Mouse (Mus musculus) intestine, embryonic 14.5 days (tissue): ENCODE data around the gene Selenof. TPM values are rescaled to one million over a fixed set of nuclear protein-coding genes. Genes with fewer than 3 reads are reported as not detected.

ENCODE experiments used
- ATAC-seq: fragments of 200-750 bp; cut with Nextera tagmentation; replicated peaks from 2 replicates; pipeline ENCODE4 v1.8.0; 2017; ENCODE audit warnings: low read depth, moderate number of reproducible peaks, moderate TSS enrichment, moderate library complexity; ENCODE audit not compliant: low FRiP score, low TSS enrichment
- DNase-seq: peaks from one replicate; pipeline ENCODE4 v3.0.0-alpha.2; 2018; ENCODE audit warnings: low spot score
- H3K27ac ChIP-seq: fragments of 300-500 bp; sonication (generic); 2 replicates; pipeline ENCODE4 v1.5.1; 2014; ENCODE audit warnings: low read depth, mild to moderate bottlenecking, control low read depth
- H3K27me3 ChIP-seq: fragments of 300-500 bp; sonication (generic); replicated peaks from 2 replicates; pipeline ENCODE4 v1.6.1; 2014; ENCODE audit warnings: low read length, control low read depth; ENCODE audit not compliant: control insufficient read depth, insufficient read depth
- H3K36me3 ChIP-seq: fragments of 300-500 bp; sonication (generic); 2 replicates; pipeline ENCODE4 v1.6.1; 2014; ENCODE audit warnings: low read length, control low read depth; ENCODE audit not compliant: control insufficient read depth, insufficient read depth
- H3K4me1 ChIP-seq: fragments of 300-500 bp; sonication (generic); replicated peaks from 2 replicates; pipeline ENCODE4 v1.6.1; 2014; ENCODE audit warnings: low read length, control low read depth, mixed read lengths; ENCODE audit not compliant: control insufficient read depth, insufficient read depth
- H3K4me2 ChIP-seq: fragments of 300-500 bp; sonication (generic); 2 replicates; pipeline ENCODE4 v1.6.1; 2014; ENCODE audit warnings: low read length
- H3K4me3 ChIP-seq: fragments of 300-500 bp; sonication (generic); 2 replicates; pipeline ENCODE4 v1.5.1; 2014; ENCODE audit warnings: low read depth, low read length, control low read depth, mixed read lengths
- H3K9ac ChIP-seq: fragments of 300-500 bp; sonication (generic); 2 replicates; pipeline ENCODE4 v1.6.1; 2014; ENCODE audit warnings: mild to moderate bottlenecking, low read length
- H3K9me3 ChIP-seq: fragments of 300-500 bp; sonication (generic); 2 replicates; pipeline ENCODE4 v1.6.1; 2016; ENCODE audit warnings: low read length, control low read depth; ENCODE audit not compliant: control insufficient read depth
- WGBS: fragments of 180-500 bp; shearing (Covaris S2); extraction: QIAGEN DNeasy Blood & Tissue Kit; methylation state at CpG from one replicate; pipeline ENCODE4 v1.1.7; 2014; 5-methylcytosine and 5-hydroxymethylcytosine counted together
- polyA plus RNA-seq: library from polyadenylated mRNA; unstranded; fragments of >200 nt; fragmentation: Nextera tagmentation; extraction: Ambion mirVana; gene quantifications from 2 replicates; pipeline ENCODE4 v1.2.1, GENCODE M21; 2014

Selenof gene
- polyA plus RNA-seq, 1 experiment from 2014 or later = 458 TPM

DNA sequence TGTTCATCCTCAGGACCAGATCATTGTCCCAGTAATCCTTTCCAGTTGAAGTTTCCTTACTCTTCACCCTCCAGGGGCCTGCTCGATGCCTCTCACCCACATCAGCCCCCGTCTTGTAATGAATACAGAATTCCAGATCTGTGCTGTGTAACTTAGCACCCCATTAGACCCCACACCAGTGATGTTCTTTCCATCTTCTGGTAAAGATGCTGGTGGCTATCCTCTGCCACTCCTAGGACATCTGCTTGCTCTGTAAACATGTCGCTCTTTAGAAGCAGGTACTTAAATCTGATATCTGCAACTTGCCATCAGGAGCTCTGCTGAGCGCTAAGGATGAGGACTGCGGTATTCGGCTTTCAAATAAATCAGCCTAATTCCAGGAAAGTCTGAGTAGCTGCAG, 44.2 kb downstream of the Selenof start:
- Histone ChIP-seq H3K9me3 (no peaks in the 10 kb centered on the region; the same call in 1 of the 2 replicates), H3K27me3 (no peaks in the 10 kb centered on the region), H3K9ac (no peak overlapping the region), H3K27ac (0 out of 2 replicates have a peak overlapping the region, but pooled peaks have one; percentile 13), H3K4me2 (no peak overlapping the region), H3K4me3 (no peak overlapping the region), H3K36me3 (no peaks in the 10 kb centered on the region), H3K4me1 (peaks cover 40% of the 10 kb centered on the region)
- ATAC-seq (no peak), DNase-seq (no peak)
- WGBS = 40% methylated on average over 6 of the region's 6 CpGs

DNA sequence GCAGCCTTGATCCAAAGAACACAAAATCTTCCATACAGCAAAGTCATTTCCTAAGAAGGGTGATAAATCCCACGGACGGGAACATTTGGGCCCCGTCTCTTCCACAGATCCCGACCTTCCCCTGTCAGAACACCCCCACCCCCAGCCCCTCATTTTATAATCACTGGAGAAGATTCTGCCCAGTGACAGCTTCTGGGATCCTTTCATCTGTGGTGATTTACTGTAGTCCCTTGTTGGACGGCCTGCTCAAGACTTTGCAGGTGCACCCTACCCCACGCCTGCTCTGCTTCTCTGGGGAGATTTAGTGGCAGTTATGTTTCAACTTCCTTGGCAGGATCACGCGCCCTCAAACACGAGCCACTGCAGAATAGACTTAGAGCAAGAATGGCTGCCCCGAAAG, 44.6 kb downstream of the Selenof start:
- H3K36me3 ChIP-seq = no peaks in the 10 kb centered on the region
- H3K9ac ChIP-seq = no peak overlapping the region
- no peaks in the 10 kb centered on the region for H3K9me3 ChIP-seq
- DNase-seq (no peak), ATAC-seq (no peak)
- 36% methylated on average over 10 of the region's 10 CpGs for WGBS
- H3K27me3 ChIP-seq = no peaks in the 10 kb centered on the region
- peaks cover 40% of the 10 kb centered on the region for H3K4me1 ChIP-seq
- H3K4me2 ChIP-seq = no peak overlapping the region
- H3K27ac ChIP-seq = 0 out of 2 replicates have a peak overlapping the region, but pooled peaks have one; percentile 13
- no peak overlapping the region for H3K4me3 ChIP-seq

DNA sequence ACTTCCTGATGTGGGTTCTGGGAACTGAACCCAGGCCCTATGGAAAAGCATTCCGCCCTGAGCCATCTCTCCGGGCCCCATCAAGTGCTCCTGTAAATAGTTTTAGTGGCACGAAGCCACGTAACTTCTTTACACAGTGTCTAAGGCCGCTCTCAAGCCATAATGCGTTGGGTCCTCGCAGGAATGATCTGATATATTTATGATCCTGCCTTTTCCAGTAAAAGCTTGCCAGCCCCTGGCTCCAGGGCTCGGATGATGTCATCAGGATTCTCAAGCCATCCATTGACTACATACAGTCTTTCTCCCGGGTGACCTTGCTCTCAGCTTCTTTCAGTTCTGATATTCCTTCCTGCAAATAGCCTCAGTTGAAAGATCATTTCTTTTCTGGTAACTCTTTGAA, 45.4 kb downstream of the Selenof start:
- Histone ChIP-seq H3K36me3 (no peaks in the 10 kb centered on the region), H3K4me3 (no peak overlapping the region), H3K27me3 (no peaks in the 10 kb centered on the region), H3K9me3 (no peaks in the 10 kb centered on the region), H3K27ac (no peak overlapping the region), H3K4me2 (no peak overlapping the region), H3K9ac (no peak overlapping the region), H3K4me1 (peaks cover 40% of the 10 kb centered on the region)
- ATAC-seq (no peak), DNase-seq (no peak)
- WGBS = 50% methylated on average over 9 of the region's 9 CpGs

DNA sequence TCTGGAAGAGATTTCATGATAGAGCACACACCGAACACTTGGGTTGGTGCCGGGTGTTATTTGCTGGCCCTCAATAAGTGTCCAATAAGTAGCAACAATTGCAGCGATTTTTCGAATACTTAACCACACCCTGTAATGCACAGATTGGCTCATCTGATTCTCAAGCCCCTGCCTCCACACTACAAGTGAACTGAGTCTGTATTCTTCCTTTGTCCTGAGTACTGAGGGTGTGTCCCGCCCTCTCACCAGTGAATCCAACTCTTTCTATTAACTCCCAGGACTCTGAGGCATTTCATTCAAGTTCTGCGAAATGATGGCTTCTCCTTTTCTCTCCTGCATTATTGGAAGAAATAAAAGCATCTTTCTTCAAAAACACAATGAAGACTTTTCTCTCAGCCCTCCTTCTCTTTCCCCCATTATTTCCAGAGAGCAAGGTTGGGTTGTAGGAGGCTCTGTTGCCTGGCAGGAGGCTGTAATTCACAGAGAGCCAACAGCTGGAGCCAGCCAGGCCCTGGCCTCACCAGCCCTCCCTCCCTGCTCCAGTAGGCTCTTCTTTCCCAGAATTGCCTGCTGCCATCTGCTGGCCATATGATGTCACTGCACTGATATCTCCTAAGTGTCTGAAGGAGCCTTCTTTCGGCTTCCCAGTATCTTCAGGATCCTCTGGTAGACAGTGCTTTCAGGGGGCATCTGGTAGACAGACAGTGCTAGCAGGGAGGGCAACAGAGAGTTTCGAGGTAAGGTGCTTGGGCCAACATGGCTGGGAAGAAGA, 46.7 kb downstream of the Selenof start:
- peak; percentile 88 for ATAC-seq
- no peaks in the 10 kb centered on the region for H3K36me3 ChIP-seq
- peak; percentile 81 for DNase-seq
- no peaks in the 10 kb centered on the region for H3K9me3 ChIP-seq
- 63% methylated on average over 8 of the region's 8 CpGs for WGBS
- H3K4me1 ChIP-seq = peaks cover 30% of the 10 kb centered on the region
- H3K27me3 ChIP-seq = no peaks in the 10 kb centered on the region
- no peak overlapping the region for H3K4me3 ChIP-seq
- no peak overlapping the region for H3K9ac ChIP-seq
- H3K4me2 ChIP-seq = no peak overlapping the region
- H3K27ac ChIP-seq = 0 out of 2 replicates have a peak overlapping the region, but pooled peaks have one; percentile 22

DNA sequence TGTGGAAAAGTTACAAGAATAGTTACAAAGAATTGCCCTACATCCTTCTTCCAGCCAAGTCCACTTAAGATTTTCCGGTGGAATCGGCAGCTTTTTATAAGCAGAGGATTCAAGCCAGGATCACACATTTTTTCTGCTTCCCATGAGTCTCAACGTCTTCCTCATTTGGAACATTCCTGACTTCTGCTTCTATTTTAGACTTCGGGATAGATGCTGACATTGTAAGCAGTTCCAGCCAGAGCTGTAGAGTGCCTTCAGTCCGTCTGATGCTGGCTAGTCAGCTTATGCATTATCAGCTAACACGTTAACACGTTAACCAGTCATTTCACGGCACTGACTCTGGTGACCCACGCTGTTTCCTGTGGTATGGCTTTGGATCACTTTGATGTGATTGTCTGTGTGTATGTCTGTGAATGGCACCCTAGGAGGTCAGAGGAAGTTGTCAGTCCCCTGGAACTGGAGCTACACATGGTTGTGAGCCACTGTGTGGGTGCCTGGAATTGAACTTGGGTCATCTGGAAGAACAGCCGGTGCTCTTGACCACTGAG, 47.6 kb downstream of the Selenof start:
- Histone ChIP-seq H3K27me3 (no peaks in the 10 kb centered on the region), H3K4me3 (no peak overlapping the region), H3K9ac (no peak overlapping the region), H3K36me3 (no peaks in the 10 kb centered on the region), H3K27ac (no peak overlapping the region; the same call in 1 of the 2 replicates), H3K4me2 (no peak overlapping the region), H3K9me3 (no peaks in the 10 kb centered on the region; the same call in 1 of the 2 replicates), H3K4me1 (peaks cover 21% of the 10 kb centered on the region)
- WGBS = 69% methylated on average over 10 of the region's 10 CpGs
- ATAC-seq = no peak
- DNase-seq = no peak

DNA sequence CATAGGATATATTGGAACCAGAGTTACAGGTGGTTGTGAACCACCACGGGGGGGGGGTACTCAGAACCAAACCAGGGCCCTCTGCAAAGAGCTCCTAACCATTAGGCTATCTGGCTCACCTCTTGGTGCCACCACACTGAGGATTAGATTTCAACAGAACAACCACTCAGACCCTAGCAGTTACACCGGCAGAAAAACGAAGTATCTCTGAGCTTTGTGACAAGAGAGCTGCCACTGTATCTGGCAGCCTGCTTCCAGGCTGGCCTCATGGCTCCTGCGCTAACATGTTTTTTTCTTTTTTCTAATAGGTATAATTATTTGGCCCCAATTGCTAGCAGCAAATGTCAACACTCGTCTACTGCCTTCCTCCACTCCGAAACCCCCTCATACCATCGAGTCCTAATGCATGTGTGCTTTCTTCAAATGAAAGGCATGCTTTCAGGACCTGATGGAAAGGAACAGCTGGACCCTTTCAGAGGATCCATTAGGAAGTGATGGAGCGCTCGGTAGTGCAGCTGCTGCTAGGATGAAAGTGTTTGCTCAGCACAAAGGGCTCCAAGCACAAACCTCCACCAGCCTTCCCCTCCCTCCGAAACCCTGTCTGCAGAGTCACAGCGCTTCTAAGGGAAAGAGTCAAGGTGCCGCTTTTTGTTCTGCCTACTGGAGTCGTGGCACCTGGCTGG, 53.0 kb downstream of the Selenof start:
- Histone ChIP-seq H3K4me3 (no peak overlapping the region), H3K27me3 (no peaks in the 10 kb centered on the region), H3K4me2 (no peak overlapping the region; the same call in 1 of the 2 replicates), H3K27ac (no peak overlapping the region), H3K9me3 (no peaks in the 10 kb centered on the region; the same call in 1 of the 2 replicates), H3K9ac (no peak overlapping the region), H3K36me3 (no peaks in the 10 kb centered on the region), H3K4me1 (no peaks in the 10 kb centered on the region; the same call in 1 of the 2 replicates)
- DNase-seq (no peak), ATAC-seq (0 out of 2 replicates have a peak, but pooled peaks have one; percentile 40)
- WGBS = 57% methylated on average over 13 of the region's 13 CpGs

DNA sequence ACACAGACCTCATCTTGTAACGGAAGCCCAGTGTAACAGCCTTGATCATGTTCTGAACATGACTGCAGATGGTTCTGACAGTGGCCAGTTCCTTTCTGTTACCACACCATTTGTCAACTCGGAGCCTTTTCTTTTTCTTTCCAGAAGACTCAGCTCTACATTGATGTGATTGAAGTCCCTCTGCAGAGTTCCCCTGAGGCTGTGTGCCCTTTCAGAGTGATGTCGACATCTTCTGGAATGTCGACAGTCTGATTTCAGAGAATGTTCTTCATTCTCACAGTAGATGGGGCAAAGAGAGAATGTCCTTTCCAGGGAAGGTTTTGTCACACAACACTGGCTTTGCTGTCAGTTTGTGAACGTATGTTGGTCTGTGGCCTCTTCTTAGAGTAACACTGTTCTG, 55.6 kb downstream of the Selenof start:
- DNase-seq (no peak), ATAC-seq (no peak)
- 75% methylated on average over 5 of the region's 5 CpGs for WGBS

DNA sequence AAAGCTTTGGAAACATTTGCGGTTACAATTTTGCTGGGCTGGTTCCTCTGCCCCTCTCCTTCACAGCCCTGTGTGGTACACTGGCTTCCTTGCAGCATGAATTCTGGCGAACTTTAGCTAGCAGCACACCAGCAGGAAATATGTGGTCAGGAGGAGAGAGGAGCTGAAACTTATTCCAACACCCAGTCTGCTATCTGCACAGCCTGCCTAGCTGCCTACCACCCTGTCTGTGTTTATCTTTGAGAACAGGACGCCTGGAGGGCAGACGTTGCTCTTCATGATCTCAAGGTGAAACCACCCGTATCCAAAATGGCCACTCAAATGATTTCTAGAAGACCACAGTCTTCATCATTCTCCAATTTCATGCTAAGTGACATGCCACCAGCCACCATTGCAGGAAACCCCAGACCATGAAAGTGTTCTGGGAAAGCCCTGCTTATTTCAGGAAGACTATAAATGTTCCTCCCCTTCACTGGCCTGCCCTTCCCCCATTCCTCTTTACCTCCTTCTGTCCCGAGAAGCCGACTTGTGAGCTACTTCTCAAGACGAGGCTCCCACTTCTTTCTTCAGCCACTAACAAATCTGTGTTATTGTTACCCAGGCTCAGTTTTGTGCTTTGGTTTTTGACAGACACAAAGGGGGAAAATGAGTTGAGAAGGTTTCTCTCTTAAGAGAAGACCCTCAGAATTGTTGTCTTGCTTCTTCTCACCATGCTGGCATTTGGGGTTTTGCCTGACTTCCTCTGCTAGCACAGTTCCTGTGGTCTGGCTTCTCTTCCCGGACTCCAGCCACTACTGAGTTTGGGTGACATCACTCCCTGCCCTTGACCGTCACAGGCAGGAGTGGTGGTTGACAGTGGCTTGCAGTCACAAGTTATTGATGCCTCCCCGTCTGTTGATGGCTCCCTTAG, 58.2 kb downstream of the Selenof start:
- H3K27ac ChIP-seq = no peak overlapping the region
- H3K4me2 ChIP-seq = no peak overlapping the region
- H3K36me3 ChIP-seq = no peaks in the 10 kb centered on the region
- H3K4me3 ChIP-seq = no peak overlapping the region
- no peak overlapping the region for H3K9ac ChIP-seq
- H3K4me1 ChIP-seq = no peaks in the 10 kb centered on the region; the same call in 1 of the 2 replicates
- 53% methylated on average over 11 of the region's 11 CpGs for WGBS
- DNase-seq (no peak), ATAC-seq (no peak)
- H3K9me3 ChIP-seq = no peaks in the 10 kb centered on the region
- H3K27me3 ChIP-seq = no peaks in the 10 kb centered on the region

More for the DNA sequence above, 55.6 kb downstream of the Selenof start:
- H3K4me1 ChIP-seq = no peaks in the 10 kb centered on the region; the same call in 1 of the 2 replicates
- no peaks in the 10 kb centered on the region; the same call in 1 of the 2 replicates for H3K9me3 ChIP-seq
- no peak overlapping the region for H3K9ac ChIP-seq
- no peak overlapping the region for H3K27ac ChIP-seq
- H3K4me2 ChIP-seq = no peak overlapping the region
- H3K27me3 ChIP-seq = no peaks in the 10 kb centered on the region
- no peak overlapping the region for H3K4me3 ChIP-seq
- no peaks in the 10 kb centered on the region for H3K36me3 ChIP-seq
